8 mouse cellular contexts compared by ENCODE assay signal in genomic region chr17:27361362-27361761, GRCm38 (mm10).
A peak's percentile ranks its signal among the peaks of the same experiment; 100 is the strongest.
DNase-seq lines count a peak whose midpoint lies in the region; ATAC-seq lines count a peak whose summit lies in the region.

No protein-coding gene starts in this region.

- H3K4me1 ChIP-seq in hindbrain, embryonic 12.5 days, result peaks cover 13% of the 10 kb centered on the region
- H3K4me1 ChIP-seq in hindbrain, embryonic 10.5 days (replicated peaks), result peaks cover 37% of the 10 kb centered on the region

- no peak overlapping the region for H3K9ac ChIP-seq in hindbrain, embryonic 12.5 days

- H3K27me3 ChIP-seq in hindbrain, embryonic 12.5 days, result no peaks in the 10 kb centered on the region
- H3K27me3 ChIP-seq in hindbrain, embryonic 10.5 days (ENCODE audit: insufficient read depth, poor library complexity, severe bottlenecking), result no peaks in the 10 kb centered on the region

- no peak overlapping the region for H3K4me3 ChIP-seq in hindbrain, embryonic 12.5 days
- no peak overlapping the region for H3K4me3 ChIP-seq in hindbrain, embryonic 10.5 days

- no peaks in the 10 kb centered on the region for H3K9me3 ChIP-seq in hindbrain, embryonic 12.5 days (replicated peaks)
- H3K9me3 ChIP-seq in hindbrain, embryonic 10.5 days, result no peaks in the 10 kb centered on the region

- no peaks in the 10 kb centered on the region for H3K36me3 ChIP-seq in hindbrain, embryonic 12.5 days
- no peaks in the 10 kb centered on the region for H3K36me3 ChIP-seq in hindbrain, embryonic 10.5 days

- H3K27ac ChIP-seq in hindbrain, embryonic 12.5 days, result no peak overlapping the region
- no peak overlapping the region for H3K27ac ChIP-seq in hindbrain, embryonic 10.5 days

- no peak for DNase-seq in hindbrain, embryonic 10.5 days (ENCODE audit: low spot score)
- peak; percentile 36 for DNase-seq in thymus, postnatal 14 days
- no peak for DNase-seq in thymus, adult 18-20 months
- DNase-seq in heart, postnatal 4 days, result peak; percentile 29
- peak; percentile 91 for DNase-seq in retina, postnatal 1 day
- DNase-seq in spleen, adult 12 weeks (ENCODE audit: low spot score), result no peak
- DNase-seq in right cerebral cortex, postnatal 36 days (ENCODE audit: low spot score in 2 of 2), result no peak

- no peak overlapping the region for H3K4me2 ChIP-seq in hindbrain, embryonic 12.5 days (replicated peaks)

- 0 out of 2 replicates have a peak, but pooled peaks have one; percentile 11 for ATAC-seq in hindbrain, embryonic 12.5 days (ENCODE audit: low FRiP score)

- WGBS in hindbrain, embryonic 12.5 days, result 73% methylated on average over 2 of the region's 2 CpGs
- WGBS in hindbrain, embryonic 10.5 days, result 74% methylated on average over 2 of the region's 2 CpGs

Comparison
In these comparisons a context has a peak if more than half of its experiments do, and no peak if none do; other contexts are left out.
1. DNase-seq: peak in thymus, postnatal 14 days (single experiment), heart, postnatal 4 days (single experiment) and retina, postnatal 1 day (single experiment); none in hindbrain, embryonic 10.5 days (single experiment), thymus, adult 18-20 months (0 of 2), spleen, adult 12 weeks (single experiment) and right cerebral cortex, postnatal 36 days (0 of 2).